Mouse (Mus musculus): ENCODE results near the gene Nkx1-2. TPM values are rescaled to one million over a fixed set of nuclear protein-coding genes. Genes with fewer than 3 reads are reported as not detected.

Nkx1-2 gene
- polyA plus RNA-seq, 1 experiment from 2014 or later, result 0.74 TPM

DNA sequence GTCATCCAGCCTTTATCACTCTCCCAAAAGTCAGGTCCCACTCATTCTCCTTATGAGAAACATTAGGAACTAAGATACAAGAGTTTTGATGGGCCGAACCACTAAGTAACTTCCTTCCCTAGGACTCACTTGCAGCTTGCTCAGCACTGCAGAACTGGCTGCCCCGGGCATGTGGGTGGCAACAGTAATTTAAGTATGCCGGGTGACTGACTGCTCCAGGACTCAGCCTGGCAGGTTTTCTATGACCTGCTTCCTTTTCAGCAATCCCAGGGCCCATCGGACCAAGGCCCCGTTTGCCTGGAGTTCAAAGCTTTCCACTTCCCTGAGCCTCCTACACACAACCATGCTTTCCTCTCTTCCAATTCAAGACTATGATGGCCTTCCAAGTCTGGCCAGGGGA lies 42.9 kb downstream of the Nkx1-2 start:
- DNase-seq (ENCODE audit: low spot score) (no peak), ATAC-seq (ENCODE audit: low FRiP score) (no peak)
- Histone ChIP-seq H3K36me3 (replicated peaks; ENCODE audit: control insufficient read depth, insufficient read depth) (peaks cover 37% of the 10 kb centered on the region), H3K27me3 (ENCODE audit: control insufficient read depth, insufficient read depth, low read length) (no peaks in the 10 kb centered on the region), H3K27ac (no peak overlapping the region), H3K4me3 (replicated peaks; ENCODE audit: low read length) (no peak overlapping the region), H3K4me1 (replicated peaks; ENCODE audit: control insufficient read depth, insufficient read depth, low read length) (no peaks in the 10 kb centered on the region), H3K9me3 (ENCODE audit: control insufficient read depth, low read length) (no peaks in the 10 kb centered on the region), H3K9ac (no peak overlapping the region), H3K4me2 (replicated peaks) (no peak overlapping the region)
- WGBS, result 87% methylated on average over 5 of the region's 5 CpGs

GRCm38 (mm10) chr7:132555911-132556310 lies 43.5 kb downstream of the Nkx1-2 start:
- Histone ChIP-seq H3K4me3 (replicated peaks; ENCODE audit: low read length) (no peak overlapping the region), H3K27ac (no peak overlapping the region), H3K4me1 (replicated peaks; ENCODE audit: control insufficient read depth, insufficient read depth, low read length) (no peaks in the 10 kb centered on the region), H3K9me3 (ENCODE audit: control insufficient read depth, low read length) (no peaks in the 10 kb centered on the region), H3K36me3 (replicated peaks; ENCODE audit: control insufficient read depth, insufficient read depth) (peaks cover 30% of the 10 kb centered on the region), H3K4me2 (replicated peaks) (no peak overlapping the region), H3K27me3 (ENCODE audit: control insufficient read depth, insufficient read depth, low read length) (no peaks in the 10 kb centered on the region), H3K9ac (no peak overlapping the region)
- DNase-seq (ENCODE audit: low spot score) (no peak), ATAC-seq (ENCODE audit: low FRiP score) (no peak)
- 39% methylated on average over 4 of the region's 4 CpGs for WGBS

DNA sequence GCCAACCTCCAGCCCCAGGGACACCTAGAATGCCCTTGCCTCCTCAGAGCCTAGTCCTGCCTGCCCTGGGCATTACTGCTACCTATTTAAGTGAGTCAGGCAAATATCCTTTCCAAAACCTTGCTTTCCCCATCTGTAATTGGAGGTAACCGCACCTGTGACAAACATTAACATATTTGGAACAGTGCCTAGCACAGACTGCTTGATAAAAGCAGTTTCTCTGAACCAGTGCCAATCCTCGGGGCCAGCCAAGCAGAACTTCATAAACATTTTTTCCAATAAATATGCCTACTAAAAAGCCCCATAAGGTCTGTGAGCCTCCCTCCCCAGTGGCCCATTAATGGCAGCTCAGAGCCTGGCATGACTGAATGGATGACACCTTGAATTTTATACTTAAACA lies 45.3 kb downstream of the Nkx1-2 start:
- Histone ChIP-seq H3K36me3 (replicated peaks; ENCODE audit: control insufficient read depth, insufficient read depth) (peaks cover 14% of the 10 kb centered on the region), H3K4me1 (replicated peaks; ENCODE audit: control insufficient read depth, insufficient read depth, low read length) (no peaks in the 10 kb centered on the region), H3K4me2 (replicated peaks) (no peak overlapping the region), H3K27me3 (ENCODE audit: control insufficient read depth, insufficient read depth, low read length) (no peaks in the 10 kb centered on the region), H3K9ac (no peak overlapping the region), H3K4me3 (replicated peaks; ENCODE audit: low read length) (no peak overlapping the region), H3K27ac (no peak overlapping the region), H3K9me3 (ENCODE audit: control insufficient read depth, low read length) (no peaks in the 10 kb centered on the region)
- DNase-seq (ENCODE audit: low spot score) (no peak), ATAC-seq (ENCODE audit: low FRiP score) (no peak)
- WGBS, result 61% methylated on average over 2 of the region's 2 CpGs

- Histone ChIP-seq H3K27ac (no peak overlapping the region), H3K4me1 (replicated peaks; ENCODE audit: control insufficient read depth, insufficient read depth, low read length) (no peaks in the 10 kb centered on the region), H3K9me3 (ENCODE audit: control insufficient read depth, low read length) (no peaks in the 10 kb centered on the region), H3K4me2 (replicated peaks) (peak overlapping the region; percentile 90), H3K27me3 (ENCODE audit: control insufficient read depth, insufficient read depth, low read length) (no peaks in the 10 kb centered on the region), H3K36me3 (replicated peaks; ENCODE audit: control insufficient read depth, insufficient read depth) (no peaks in the 10 kb centered on the region), H3K4me3 (replicated peaks; ENCODE audit: low read length) (peak overlapping the region; percentile 42), H3K9ac (peak overlapping the region; percentile 63)
- DNase-seq (ENCODE audit: low spot score) (peak; percentile 97), ATAC-seq (ENCODE audit: low FRiP score) (peak; percentile 95)
- WGBS, result 1% methylated on average over 27 of the region's 27 CpGs
These were observed 47.9 kb downstream of the Nkx1-2 start for GRCm38 (mm10) chr7:132551351-132552126.

- H3K9me3 ChIP-seq (ENCODE audit: control insufficient read depth, low read length), result no peaks in the 10 kb centered on the region
These were observed 52.3 kb downstream of the Nkx1-2 start for GRCm38 (mm10) chr7:132547126-132547525.

More at GRCm38 (mm10) chr7:132547126-132547525, 52.3 kb downstream of the Nkx1-2 start:
- ATAC-seq (ENCODE audit: low FRiP score) (no peak), DNase-seq (ENCODE audit: low spot score) (no peak)
- H3K9ac ChIP-seq, result no peak overlapping the region
- no peak overlapping the region for H3K27ac ChIP-seq
- H3K36me3 ChIP-seq (replicated peaks; ENCODE audit: control insufficient read depth, insufficient read depth), result no peaks in the 10 kb centered on the region
- H3K4me3 ChIP-seq (replicated peaks; ENCODE audit: low read length), result no peak overlapping the region
- H3K27me3 ChIP-seq (ENCODE audit: control insufficient read depth, insufficient read depth, low read length), result no peaks in the 10 kb centered on the region
- no peak overlapping the region for H3K4me2 ChIP-seq (replicated peaks)
- whole genome bisulfite sequencing, result 74% methylated on average over 3 of the region's 3 CpGs
- H3K4me1 ChIP-seq (replicated peaks; ENCODE audit: control insufficient read depth, insufficient read depth, low read length), result peaks cover 3% of the 10 kb centered on the region; the same call in 1 of the 2 replicates

Other genes starting within 250 kb of the Nkx1-2 start
- 107 and 119 TPM in 2 replicates for gene Oat, start 23.2 kb downstream of the Nkx1-2 start, polyA plus RNA-seq (2014; fragmentation: Nextera tagmentation; extraction: Ambion mirVana)
- gene Lhpp, start 11.0 kb upstream of the Nkx1-2 start, polyA plus RNA-seq (2014; fragmentation: Nextera tagmentation; extraction: Ambion mirVana), result 46.6 and 50.0 TPM in 2 replicates
- 13.3 and 16.6 TPM in 2 replicates for gene Fam53b, start 214.2 kb upstream of the Nkx1-2 start, polyA plus RNA-seq (2014; fragmentation: Nextera tagmentation; extraction: Ambion mirVana)